Mouse (Mus musculus) thymus, postnatal 25 days (tissue): Measurements from ENCODE around the gene Crtac1.
A peak's percentile ranks its signal among the peaks of the same experiment; 100 is the strongest.

Source experiments
- DNase-seq: peaks from one replicate; pipeline ENCODE4 v3.0.0; 2022

Crtac1 gene

GRCm38 (mm10) chr19:42272003-42272963 is 159.3 kb downstream of the Crtac1 start:
- peak; percentile 67 for DNase-seq

GRCm38 (mm10) chr19:42271182-42271581 is 160.4 kb downstream of the Crtac1 start:
- no peak for DNase-seq

GRCm38 (mm10) chr19:42270119-42270518 is 161.5 kb downstream of the Crtac1 start:
- DNase-seq = no peak

GRCm38 (mm10) chr19:42268337-42268736 is 163.2 kb downstream of the Crtac1 start:
- DNase-seq = no peak

- no peak for DNase-seq
Measured at GRCm38 (mm10) chr19:42263524-42263923, 168.1 kb downstream of the Crtac1 start.

GRCm38 (mm10) chr19:42260486-42260885 is 171.1 kb downstream of the Crtac1 start:
- no peak for DNase-seq

GRCm38 (mm10) chr19:42258596-42258995 is 173.0 kb downstream of the Crtac1 start:
- no peak for DNase-seq

GRCm38 (mm10) chr19:42258031-42258430 is 173.6 kb downstream of the Crtac1 start:
- DNase-seq = no peak

GRCm38 (mm10) chr19:42257241-42257635 is 174.3 kb downstream of the Crtac1 start:
- DNase-seq = no peak

- no peak for DNase-seq
Measured at GRCm38 (mm10) chr19:42256611-42257240, 174.9 kb downstream of the Crtac1 start.

- peak; percentile 62 for DNase-seq
Measured at GRCm38 (mm10) chr19:42255784-42256610, 175.6 kb downstream of the Crtac1 start.

GRCm38 (mm10) chr19:42255438-42255783 is 176.2 kb downstream of the Crtac1 start:
- DNase-seq = no peak

- DNase-seq = no peak
Measured at GRCm38 (mm10) chr19:42249976-42250914, 181.3 kb downstream of the Crtac1 start.

GRCm38 (mm10) chr19:42247519-42247918 is 184.1 kb downstream of the Crtac1 start, which contains the start of gene Golga7b:
Gene Golga7b, plus strand, starts transcription at chr19:42247574.
- DNase-seq = no peak

- DNase-seq = no peak
Measured at GRCm38 (mm10) chr19:42246626-42247025, 185.0 kb downstream of the Crtac1 start.

GRCm38 (mm10) chr19:42243401-42243800 is 188.2 kb downstream of the Crtac1 start:
- DNase-seq = no peak

- DNase-seq = no peak
Measured at GRCm38 (mm10) chr19:42240881-42241280, 190.7 kb downstream of the Crtac1 start.

GRCm38 (mm10) chr19:42238341-42238715 is 193.3 kb downstream of the Crtac1 start:
- DNase-seq = no peak

GRCm38 (mm10) chr19:42237602-42238340 is 193.8 kb downstream of the Crtac1 start:
- DNase-seq = no peak
